Mouse (Mus musculus): ENCODE results near the gene Csn1s1. TPM values are rescaled to one million over a fixed set of nuclear protein-coding genes. Genes with fewer than 3 reads are reported as not detected.

Csn1s1 gene
- not detected in 2 replicates for polyA plus RNA-seq (2012; ENCODE audit: low replicate concordance)

DNA sequence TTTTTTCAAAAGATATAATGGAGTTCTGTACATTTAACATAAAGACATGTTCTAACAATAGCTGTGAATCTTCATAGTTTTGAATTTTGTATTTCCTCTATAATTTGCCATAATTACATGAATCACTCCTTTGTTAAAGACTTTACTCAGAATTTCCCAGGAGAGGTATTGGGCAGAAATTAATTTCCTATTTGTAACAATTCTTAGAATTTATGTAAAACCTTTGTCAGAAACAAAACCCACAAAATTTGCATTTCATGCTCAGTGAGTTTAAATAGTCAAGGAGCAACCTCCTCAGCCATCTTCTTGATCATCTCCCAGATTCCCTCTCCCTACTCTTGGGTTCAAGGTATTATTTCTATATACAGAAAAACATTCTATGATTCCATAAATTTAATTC lies at the start of gene Csn1s1:
Gene Csn1s1, plus strand, starts transcription at position 301 of the 400 bp plus-strand sequence.

DNA sequence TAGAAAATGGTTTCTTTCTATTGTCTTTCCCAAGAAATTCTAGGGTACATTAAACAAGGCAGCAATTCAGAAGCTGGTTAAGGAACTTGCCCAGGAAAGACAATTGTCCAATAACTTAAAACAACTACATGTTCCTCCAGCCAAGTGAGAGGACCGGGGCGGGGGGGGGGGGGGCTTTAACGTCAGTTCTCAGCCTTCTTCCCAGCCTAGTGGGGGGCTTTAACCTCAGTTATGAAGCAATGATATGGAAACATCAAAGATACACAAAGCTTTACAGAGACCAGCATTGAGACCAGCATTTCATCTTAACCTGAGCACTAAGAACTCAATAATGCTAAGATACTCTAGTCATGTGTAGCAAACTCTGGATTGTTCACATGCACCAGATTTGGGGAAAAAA lies 33.5 kb downstream of the Csn1s1 start, which contains the start of gene Csn2:
Gene Csn2, minus strand, starts transcription at position 101 of the 400 bp plus-strand sequence.

Other genes with a start within 250 kb of the Csn1s1 start
- not detected in 2 replicates for gene Ugt2b38, start 242.0 kb upstream of the Csn1s1 start, polyA plus RNA-seq (2012; ENCODE audit: low replicate concordance)
- gene Ugt2a2, start 183.9 kb upstream of the Csn1s1 start, polyA plus RNA-seq (2012; ENCODE audit: low replicate concordance) = not detected in 2 replicates
- gene Gm43638, start 179.4 kb upstream of the Csn1s1 start, polyA plus RNA-seq (2012; ENCODE audit: low replicate concordance) = not detected in 2 replicates
- not detected in 2 replicates for gene Ugt2a1, start 175.3 kb upstream of the Csn1s1 start, polyA plus RNA-seq (2012; ENCODE audit: low replicate concordance)
- not detected in 2 replicates for gene Sult1b1, start 128.0 kb upstream of the Csn1s1 start, polyA plus RNA-seq (2012; ENCODE audit: low replicate concordance)
- gene Sult1d1, start 97.2 kb upstream of the Csn1s1 start, polyA plus RNA-seq (2012; ENCODE audit: low replicate concordance) = not detected in 2 replicates
- not detected in 2 replicates for gene Sult1e1, start 74.6 kb upstream of the Csn1s1 start, polyA plus RNA-seq (2012; ENCODE audit: low replicate concordance)
- not detected in 2 replicates for gene Csn2, start 33.4 kb downstream of the Csn1s1 start, polyA plus RNA-seq (2012; ENCODE audit: low replicate concordance)
- not detected in 2 replicates for gene Csn1s2a, start 108.4 kb downstream of the Csn1s1 start, polyA plus RNA-seq (2012; ENCODE audit: low replicate concordance)
- not detected in 2 replicates for gene Csn1s2b, start 141.9 kb downstream of the Csn1s1 start, polyA plus RNA-seq (2012; ENCODE audit: low replicate concordance)
- gene Prr27, start 159.5 kb downstream of the Csn1s1 start, polyA plus RNA-seq (2012; ENCODE audit: low replicate concordance) = not detected in 2 replicates
- gene Odam, start 218.8 kb downstream of the Csn1s1 start, polyA plus RNA-seq (2012; ENCODE audit: low replicate concordance) = not detected in 2 replicates

Measured in hematopoietic multipotent progenitor cell, adult 10-12 weeks (in vitro differentiated cells).